In the genomic region with DNA sequence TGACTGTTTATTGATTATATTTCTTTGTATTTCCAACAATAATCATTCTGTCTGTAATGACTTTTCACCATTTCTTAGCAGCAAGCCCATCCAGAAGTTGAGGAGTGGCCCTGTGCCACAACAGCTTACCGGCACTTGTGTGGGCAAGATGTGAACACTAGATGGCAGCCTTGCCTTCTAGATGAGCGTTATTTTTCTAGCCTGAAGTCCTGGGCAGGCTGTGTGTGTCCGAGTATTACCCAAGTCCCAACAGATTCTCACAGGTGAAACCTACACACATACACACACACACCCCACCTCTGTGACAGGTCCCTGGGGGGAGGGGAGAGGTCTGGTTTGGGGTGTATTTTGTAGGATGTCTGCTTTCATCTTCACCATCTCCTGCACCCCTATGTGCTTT, we compare ENCODE assay signal across 9 mouse cellular contexts. TPM values are rescaled to one million over a fixed set of nuclear protein-coding genes. Genes with fewer than 3 reads are reported as not detected.
A peak's percentile ranks its signal among the peaks of the same experiment; 100 is the strongest.
DNase-seq lines count a peak whose midpoint lies in the region; ATAC-seq and TF ChIP-seq lines count a peak whose summit lies in the region.
"Had no signal": no experiment of that assay in that cellular context is flagged by ENCODE, and none has a peak within 500 bp of the region (broad histone marks: within the 10 kb centered on the region; RNA-seq: fewer than 3 reads in every experiment).

No protein-coding gene starts in this region.

- TF ChIP-seq EP300 in MEL (IDR thresholded peaks at IDR 0.05; ENCODE audit: low read depth in 1 of 2, low read length in 2 of 2) = no peak

- no peak overlapping the region for H3K27ac ChIP-seq in MEL (ENCODE audit: control insufficient read depth, low read depth, low read length)
- no peak overlapping the region for H3K27ac ChIP-seq in forebrain, embryonic 13.5 days
- H3K27ac ChIP-seq in lung, embryonic 16.5 days (ENCODE audit: low read length) = no peak overlapping the region
- H3K27ac ChIP-seq: macrophage had no signal

- no peaks in the 10 kb centered on the region for H3K9me3 ChIP-seq in MEL (replicated peaks; ENCODE audit: insufficient read depth, low read length)
- no peaks in the 10 kb centered on the region for H3K9me3 ChIP-seq in forebrain, embryonic 13.5 days (replicated peaks)
- no peaks in the 10 kb centered on the region for H3K9me3 ChIP-seq in lung, embryonic 16.5 days (ENCODE audit: control insufficient read depth, low read length)

- WGBS in forebrain, embryonic 13.5 days = 0% methylated on average over 3 of the region's 3 CpGs
- WGBS in lung, embryonic 16.5 days = 3% methylated on average over 3 of the region's 3 CpGs

- no peak overlapping the region for H3K4me3 ChIP-seq in MEL (ENCODE audit: control insufficient read depth in 1 of 2, insufficient read depth in 1 of 2, low read depth in 2 of 2, low read length in 2 of 2)
- no peak overlapping the region for H3K4me3 ChIP-seq in forebrain, embryonic 13.5 days
- H3K4me3 ChIP-seq in lung, embryonic 16.5 days (ENCODE audit: low read length) = no peak overlapping the region

- no peaks in the 10 kb centered on the region for H3K4me1 ChIP-seq in MEL (ENCODE audit: control insufficient read depth in 1 of 2, insufficient read depth in 2 of 2, low read length in 2 of 2)
- H3K4me1 ChIP-seq in forebrain, embryonic 13.5 days = no peaks in the 10 kb centered on the region
- H3K4me1 ChIP-seq in lung, embryonic 16.5 days (replicated peaks; ENCODE audit: control insufficient read depth, insufficient read depth, low read length) = no peaks in the 10 kb centered on the region

- peak; percentile 71 for DNase-seq in MEL (ENCODE audit: low read depth, low spot score)
- peak; percentile 33 for DNase-seq in c-Kit-positive CD71-positive TER-119-positive erythroid progenitor cells, embryonic 14.5 days (ENCODE audit: low spot score)
- DNase-seq in layer of hippocampus, adult 8-10 months (ENCODE audit: low spot score in 2 of 2) = peak; percentile 61 to 83
- peak; percentile 69 for DNase-seq in ovary, postnatal 14 days (ENCODE audit: low spot score)
- peak; percentile 69 for DNase-seq in thymus, postnatal 25 days

- TF ChIP-seq CTCF in MEL (IDR thresholded peaks at IDR 0.05 in 2 of 3, conservative IDR thresholded peaks at IDR 0.05 in 1 of 3; ENCODE audit: control insufficient read depth in 1 of 3, insufficient read depth in 1 of 3, low read depth in 2 of 3, low read length in 3 of 3, poor library complexity in 1 of 3, severe bottlenecking in 1 of 3) = peak; percentile 65 to 92 (median 85)

- no peak overlapping the region for H3K9ac ChIP-seq in MEL (ENCODE audit: control insufficient read depth, low read depth, low read length, poor library complexity, severe bottlenecking)
- no peak overlapping the region for H3K9ac ChIP-seq in forebrain, embryonic 13.5 days
- H3K9ac ChIP-seq in lung, embryonic 16.5 days (ENCODE audit: low read length) = no peak overlapping the region

- no peak for TF ChIP-seq POLR2A in MEL (IDR thresholded peaks at IDR 0.05; ENCODE audit: control insufficient read depth in 1 of 2, insufficient read depth in 1 of 2, low read depth in 1 of 2, low read length in 2 of 2, poor library complexity in 1 of 2)

- H3K79me2 ChIP-seq in MEL (ENCODE audit: control insufficient read depth, insufficient read depth, low read length, poor library complexity) = no peaks in the 10 kb centered on the region

- peak; percentile 68 for ATAC-seq in forebrain, embryonic 13.5 days
- peak; percentile 87 to 93 for ATAC-seq in hematopoietic stem cell, adult 5-6 weeks (replicated peaks in 1 of 2; ENCODE audit: insufficient read depth in 1 of 2, low FRiP score in 2 of 2, low TSS enrichment in 1 of 2, low read depth in 1 of 2, poor library complexity in 2 of 2, severe bottlenecking in 2 of 2)
- peak; percentile 69; the same call in 1 of the 2 replicates for ATAC-seq in lung, embryonic 16.5 days (ENCODE audit: low read depth)

- TF ChIP-seq RAD21 in MEL (IDR thresholded peaks at IDR 0.05; ENCODE audit: low read depth, low read length) = peak; percentile 95

- H3K27me3 ChIP-seq in MEL (ENCODE audit: control insufficient read depth in 1 of 2, insufficient read depth in 2 of 2, low read length in 2 of 2) = peaks cover 2 to 3% of the 10 kb centered on the region in 2 experiments; a peak in 3 of 4 replicates
- H3K27me3 ChIP-seq in forebrain, embryonic 13.5 days = no peaks in the 10 kb centered on the region
- no peaks in the 10 kb centered on the region for H3K27me3 ChIP-seq in lung, embryonic 16.5 days (ENCODE audit: control insufficient read depth, insufficient read depth, low read depth, low read length)

- no peaks in the 10 kb centered on the region for H3K36me3 ChIP-seq in MEL (ENCODE audit: control insufficient read depth in 1 of 2, insufficient read depth in 2 of 2, low read length in 2 of 2)
- no peaks in the 10 kb centered on the region for H3K36me3 ChIP-seq in forebrain, embryonic 13.5 days (ENCODE audit: poor library complexity, severe bottlenecking)
- no peaks in the 10 kb centered on the region for H3K36me3 ChIP-seq in lung, embryonic 16.5 days (ENCODE audit: control insufficient read depth, insufficient read depth, low read length)

- H3K4me2 ChIP-seq in forebrain, embryonic 13.5 days = no peak overlapping the region
- H3K4me2 ChIP-seq in lung, embryonic 16.5 days (ENCODE audit: low read depth, low read length) = no peak overlapping the region

TF ChIP-seq in MEL, 35 proteins besides CTCF, POLR2A, EP300 and RAD21:
- TF ChIP-seq TBP (IDR thresholded peaks at IDR 0.05; ENCODE audit: low read depth, low read length) (no peak), SMC3 (IDR thresholded peaks at IDR 0.05; ENCODE audit: low read depth, low read length) (peak; percentile 87), UBTF (IDR thresholded peaks at IDR 0.05; ENCODE audit: borderline replicate concordance, insufficient read depth, low read depth, low read length) (no peak), RCOR1 (IDR thresholded peaks at IDR 0.05; ENCODE audit: low read depth, low read length) (no peak), MEF2A (IDR thresholded peaks at IDR 0.05; ENCODE audit: extremely low read depth, insufficient replicate concordance, low read depth, low read length, poor library complexity, severe bottlenecking) (no peak), ZC3H11A (IDR thresholded peaks at IDR 0.05; ENCODE audit: low read depth, low read length) (peak; percentile 79), MAZ (IDR thresholded peaks at IDR 0.05; ENCODE audit: low read depth, low read length) (no peak)

RNA-seq across cellular contexts. Expression of gene Lrpprc, which starts 47.2 kb away (rescaled TPM):
- 97.9 and 99.1 TPM in 2 replicates for total RNA-seq in MEL (2012; rRNA removed)
- polyA plus RNA-seq in MEL (2012; ENCODE audit: insufficient read depth in 1 of 2, insufficient read length in 2 of 2, low read depth in 1 of 2, low replicate concordance in 2 of 2, missing spikeins in 1 of 2) = 100 to 1,000 TPM in 1 of 2 experiments, 10 to 100 TPM in 1; 82.6 to 204 TPM
- 36.5 and 44.6 TPM in 2 replicates for polyA plus RNA-seq in forebrain, embryonic 13.5 days (2015; fragmentation: Nextera tagmentation; extraction: Ambion mirVana)
- 57.8 and 68.4 TPM in 2 replicates for total RNA-seq in hematopoietic stem cell, adult 5-6 weeks (2017)
- total RNA-seq in layer of hippocampus, adult 8-10 months (2022) = 10 to 100 TPM; 62.3 to 66.0 (median 63.4) TPM
- 31.7 and 33.4 TPM in 2 replicates for polyA plus RNA-seq in lung, embryonic 16.5 days (2015; fragmentation: Nextera tagmentation; extraction: Ambion mirVana)
